Mouse (Mus musculus): ENCODE measurements around the gene Rnf26.
"Not testable (repeated sequence)": the region's sequence is repeated elsewhere in the genome, so short reads cannot be mapped to it uniquely, and the experiment has no call there.

Rnf26 gene

GRCm38 (mm10) chr9:44125026-44125425 is 11.7 kb upstream of the Rnf26 start:
- DNase-seq, result no peak

- no peak for DNase-seq
Observed at GRCm38 (mm10) chr9:44124317-44124716, 11.0 kb upstream of the Rnf26 start.

DNA sequence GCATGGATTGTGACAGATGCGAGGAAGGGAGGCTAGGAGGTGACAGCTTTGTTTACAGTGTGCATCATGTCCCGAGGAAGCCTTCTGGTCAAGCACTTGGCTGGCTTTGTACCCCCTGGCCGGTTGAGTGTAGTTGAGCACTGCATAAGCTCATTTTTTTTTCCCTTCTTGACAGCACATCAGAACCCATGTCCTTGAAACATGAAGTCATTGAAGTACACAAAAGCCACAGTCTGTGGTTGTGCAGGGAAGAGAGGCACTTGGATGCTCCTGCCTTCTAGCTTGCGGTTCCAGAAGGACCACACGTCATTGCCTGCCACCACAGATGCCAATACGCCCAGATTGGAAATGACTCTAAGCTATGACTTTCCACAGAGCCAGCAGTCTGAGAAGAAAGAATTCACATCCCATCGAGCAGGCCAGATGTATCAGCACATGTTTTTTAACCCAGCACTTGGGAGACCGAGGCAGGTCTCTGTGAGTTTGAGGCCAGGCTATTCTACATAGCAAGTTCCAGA is 6.7 kb upstream of the Rnf26 start:
- DNase-seq, result no peak

DNA sequence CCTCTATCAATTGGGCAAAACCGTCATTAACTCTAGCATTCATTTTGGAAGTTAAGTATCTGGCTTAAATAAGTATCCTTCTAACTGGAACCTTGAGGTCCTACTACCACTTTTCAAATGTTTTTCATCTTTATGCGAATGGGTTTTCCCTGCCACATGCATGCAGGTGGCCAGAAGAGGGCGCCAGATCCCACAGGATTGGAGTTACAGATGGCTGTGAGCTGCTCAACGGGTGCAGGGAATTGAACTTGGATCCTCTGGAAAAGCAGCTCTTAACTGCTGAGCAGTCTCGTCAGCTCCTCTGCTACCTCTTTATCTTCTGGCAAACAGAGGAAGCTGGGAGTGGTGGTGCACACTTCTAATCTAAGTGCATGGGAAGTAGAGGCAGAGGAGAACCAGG is 5.7 kb upstream of the Rnf26 start:
- peak; percentile 53 for DNase-seq

- DNase-seq, result no peak
Observed at GRCm38 (mm10) chr9:44116182-44116581, 2.9 kb upstream of the Rnf26 start.

DNA sequence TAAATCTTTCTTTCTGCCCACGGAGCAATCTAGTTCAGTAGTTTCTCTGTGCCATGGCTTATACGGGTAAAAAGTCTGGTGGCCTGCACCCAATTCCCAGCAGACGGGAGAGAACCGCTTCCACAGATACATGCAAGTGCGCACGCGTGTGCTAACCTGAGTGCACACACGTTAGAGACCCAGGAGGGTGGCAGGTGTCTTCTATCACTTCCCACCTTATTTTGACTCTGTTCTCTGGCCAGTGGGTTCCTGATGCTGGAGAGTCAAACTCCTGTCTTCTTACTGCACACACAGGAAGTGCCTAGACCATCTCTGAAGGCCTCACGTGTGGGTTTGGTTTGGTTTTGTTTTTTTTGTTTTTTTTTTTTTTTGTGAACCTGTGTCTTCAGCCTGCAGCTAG is 2.3 kb upstream of the Rnf26 start:
- no peak for DNase-seq

- no peak for DNase-seq
Observed at GRCm38 (mm10) chr9:44114453-44114852, 1.1 kb upstream of the Rnf26 start.

DNA sequence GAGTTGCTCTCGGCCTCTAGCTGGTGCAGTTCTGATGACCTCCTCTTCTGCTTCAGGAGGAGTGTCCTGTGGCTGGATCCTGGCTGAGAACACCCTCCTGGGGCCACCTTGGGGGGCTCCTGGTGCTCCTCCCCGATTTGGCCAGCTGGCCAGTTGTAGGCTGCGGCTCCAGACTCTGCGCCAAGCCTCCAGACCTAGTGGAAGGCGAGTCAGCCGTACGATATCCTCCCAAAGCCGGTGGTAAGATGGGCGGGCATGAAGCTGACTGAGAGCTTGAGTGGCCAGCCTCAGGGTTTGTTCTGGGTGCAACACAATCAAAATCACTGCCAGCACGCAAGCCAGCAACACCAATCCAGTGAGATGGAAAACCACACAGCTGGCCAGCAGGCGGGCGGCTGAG is 1.4 kb downstream of the Rnf26 start:
- not testable (repeated sequence) for DNase-seq

DNA sequence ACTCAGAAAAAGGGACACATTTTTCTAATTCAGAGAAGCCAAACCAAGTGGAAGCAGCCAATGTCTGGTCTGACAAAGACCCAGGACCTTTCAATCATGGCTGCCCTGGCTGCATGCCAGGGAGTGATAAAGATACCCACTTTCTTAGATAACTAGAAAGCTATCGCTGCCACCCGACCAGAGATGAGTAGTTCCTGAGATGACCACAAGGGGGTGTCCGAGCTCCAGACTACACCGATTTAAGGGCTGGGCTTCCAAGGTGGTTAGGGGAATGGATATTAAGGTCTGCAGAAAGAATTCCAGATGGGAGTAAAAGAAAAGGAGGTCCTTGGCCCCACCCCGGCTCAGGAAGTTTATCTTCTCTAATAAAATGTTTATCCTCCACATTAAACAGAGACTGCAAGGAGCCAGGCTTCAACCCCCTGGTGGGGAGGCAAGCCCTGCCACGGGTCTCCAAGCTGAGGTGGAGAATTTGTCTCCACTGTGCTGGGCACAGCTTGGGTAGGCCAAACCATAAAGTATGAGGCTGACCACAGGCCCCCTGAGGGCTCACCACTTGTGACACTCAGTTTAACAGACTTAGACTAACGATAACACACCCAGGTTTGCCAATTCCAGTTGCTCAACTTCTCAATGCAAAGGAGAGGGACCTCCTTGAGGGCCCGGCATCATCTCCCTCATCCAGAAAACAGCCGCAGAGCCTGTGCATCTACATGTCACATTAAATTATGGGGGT is 3.8 kb downstream of the Rnf26 start:
- DNase-seq, result peak; percentile 82

DNA sequence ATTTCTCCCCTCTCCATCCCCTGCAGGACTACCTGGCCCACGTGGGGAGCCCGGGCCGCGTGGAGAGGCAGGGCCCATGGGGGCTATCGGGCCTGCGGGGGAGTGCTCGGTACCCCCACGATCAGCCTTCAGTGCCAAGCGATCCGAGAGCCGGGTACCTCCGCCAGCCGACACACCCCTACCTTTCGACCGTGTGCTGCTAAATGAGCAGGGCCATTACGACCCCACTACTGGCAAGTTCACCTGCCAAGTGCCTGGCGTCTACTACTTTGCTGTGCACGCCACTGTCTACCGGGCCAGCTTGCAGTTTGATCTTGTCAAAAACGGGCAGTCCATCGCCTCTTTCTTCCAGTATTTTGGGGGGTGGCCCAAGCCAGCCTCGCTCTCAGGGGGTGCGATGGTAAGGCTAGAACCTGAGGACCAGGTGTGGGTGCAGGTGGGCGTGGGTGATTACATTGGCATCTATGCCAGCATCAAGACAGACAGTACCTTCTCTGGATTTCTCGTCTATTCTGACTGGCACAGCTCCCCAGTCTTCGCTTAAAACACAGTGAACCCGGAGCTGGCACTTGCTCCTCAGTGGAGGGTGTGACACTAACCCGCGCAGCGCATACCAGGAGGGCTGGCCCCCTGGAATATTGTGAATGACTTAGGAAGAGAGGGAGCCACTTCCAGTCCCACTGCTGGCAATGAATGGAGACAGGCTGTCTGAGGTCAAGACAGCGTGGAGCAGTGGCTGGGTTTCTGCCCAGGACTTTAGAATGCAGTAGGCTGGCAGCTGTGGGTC is 4.9 kb downstream of the Rnf26 start:
- no peak for DNase-seq

DNA sequence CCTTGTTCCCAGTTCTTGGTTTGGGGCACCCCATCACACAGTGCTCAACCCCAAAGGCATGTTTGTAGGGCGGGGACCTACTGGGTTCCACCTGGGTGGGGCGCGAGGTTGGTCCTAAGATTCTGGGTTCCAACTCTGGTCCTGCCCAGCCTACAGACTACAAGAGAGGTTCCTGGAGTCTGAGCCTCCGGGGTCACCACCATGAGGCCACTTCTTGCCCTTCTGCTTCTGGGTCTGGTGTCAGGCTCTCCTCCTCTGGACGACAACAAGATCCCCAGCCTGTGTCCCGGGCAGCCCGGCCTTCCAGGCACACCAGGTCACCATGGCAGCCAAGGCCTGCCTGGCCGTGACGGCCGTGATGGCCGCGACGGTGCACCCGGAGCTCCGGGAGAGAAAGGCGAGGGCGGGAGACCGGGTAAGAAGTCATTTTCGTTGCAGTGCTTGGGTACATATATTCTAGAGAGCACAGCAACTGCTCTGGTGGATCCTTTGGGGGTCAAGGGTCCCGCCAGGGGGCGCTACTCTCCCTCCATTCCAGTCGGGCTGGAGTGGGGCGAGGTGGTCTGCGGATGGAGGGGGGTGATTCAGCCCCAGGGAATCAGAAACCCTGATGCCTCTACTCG is 5.6 kb downstream of the Rnf26 start:
- no peak for DNase-seq

DNA sequence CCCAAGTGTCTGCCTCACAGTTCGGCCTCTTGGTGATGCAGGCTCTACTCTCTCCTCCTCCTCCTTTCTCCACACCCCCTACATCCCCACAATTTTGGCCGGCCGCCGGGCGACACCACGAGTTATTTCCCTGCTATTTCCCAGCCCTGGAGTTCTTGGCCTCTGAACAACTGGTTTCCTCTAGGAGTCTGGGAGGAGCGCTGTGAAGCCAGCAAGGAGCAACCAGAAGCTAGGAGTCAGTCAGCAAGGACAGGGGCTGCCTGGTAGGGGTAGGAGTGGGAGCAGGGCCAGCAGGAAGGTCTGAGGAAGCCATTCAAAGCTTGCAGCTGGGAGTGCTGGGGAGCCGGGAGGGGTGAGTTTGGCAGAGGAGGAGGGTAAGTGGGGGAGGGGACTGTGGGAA is 6.2 kb downstream of the Rnf26 start, which contains the start of gene C1qtnf5:
C1qtnf5 (plus strand) TSS at position 136 of the 400 bp plus-strand sequence.
- DNase-seq, result peak; percentile 73

DNA sequence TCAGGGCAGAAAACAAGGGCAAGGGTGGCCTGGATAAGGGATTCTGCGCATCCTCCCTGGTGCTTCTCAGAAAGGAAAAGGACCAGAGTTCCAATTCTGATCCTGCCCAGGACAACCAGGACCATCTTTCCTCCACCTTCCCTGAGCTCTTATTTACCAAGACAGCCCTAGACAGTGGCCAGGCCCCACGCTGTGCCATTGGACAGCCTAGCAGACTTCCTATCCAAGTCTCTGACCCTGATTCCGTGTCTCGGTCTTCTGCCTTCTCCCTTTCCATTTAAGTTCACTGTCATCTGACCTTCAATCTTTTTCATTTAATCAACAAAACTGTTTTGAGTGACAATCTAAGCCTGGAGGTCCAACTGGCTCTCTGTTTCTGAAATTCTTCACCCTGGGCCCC is 6.7 kb downstream of the Rnf26 start:
- no peak for DNase-seq

DNA sequence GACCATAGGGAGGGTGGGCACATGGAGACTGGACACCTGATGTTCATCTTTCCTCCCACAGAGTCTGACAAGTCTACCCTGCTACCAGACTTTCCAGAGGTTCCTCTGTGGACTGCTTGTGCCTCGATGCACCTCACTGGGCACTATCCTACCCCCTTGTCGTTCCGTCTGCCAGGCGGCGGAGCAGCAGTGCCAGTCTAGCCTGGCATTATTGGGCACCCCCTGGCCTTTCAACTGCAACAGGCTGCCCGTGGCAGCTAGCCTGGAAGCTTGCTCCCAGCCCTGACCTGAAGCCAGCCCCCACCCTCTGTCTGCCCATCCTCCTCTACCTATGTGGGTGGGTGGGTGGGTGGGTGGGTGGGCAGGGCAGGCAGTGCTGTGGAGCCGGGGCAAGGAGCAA is 7.1 kb downstream of the Rnf26 start:
- no peak for DNase-seq

- DNase-seq, result no peak
Observed at GRCm38 (mm10) chr9:44105781-44106180, 7.5 kb downstream of the Rnf26 start.

- DNase-seq, result no peak
Observed at GRCm38 (mm10) chr9:44104881-44105280, 8.4 kb downstream of the Rnf26 start.

- no peak for DNase-seq
Observed at GRCm38 (mm10) chr9:44101490-44101889, 11.8 kb downstream of the Rnf26 start, which contains the start of gene Mfrp. Gene Mfrp, plus strand, starts transcription at chr9:44101729.

GRCm38 (mm10) chr9:44096536-44096935 is 16.8 kb downstream of the Rnf26 start:
- DNase-seq, result peak; percentile 56

DNA sequence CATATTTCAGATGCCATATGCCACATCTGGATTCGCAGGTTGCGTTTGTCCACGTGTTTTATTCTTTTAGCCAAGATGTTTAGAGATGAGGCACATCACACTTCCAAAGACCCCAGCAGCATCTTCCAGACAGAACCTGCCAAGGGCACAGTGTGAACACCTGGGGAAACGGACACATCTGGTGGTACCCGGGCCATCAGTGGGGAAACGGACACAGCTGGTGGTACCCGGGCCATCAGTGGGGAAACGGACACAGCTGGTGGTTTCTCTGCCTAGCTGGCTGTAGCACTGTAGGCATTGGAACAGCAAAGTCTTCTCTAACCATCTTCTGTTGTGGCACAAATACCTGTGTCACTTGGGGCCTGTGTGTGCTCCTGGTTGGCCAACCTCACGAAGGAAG is 17.5 kb downstream of the Rnf26 start:
- no peak for DNase-seq

- no peak for DNase-seq
Observed at GRCm38 (mm10) chr9:44094737-44095136, 18.6 kb downstream of the Rnf26 start.

- peak; percentile 81 for DNase-seq
Observed at GRCm38 (mm10) chr9:44093612-44094503, 19.5 kb downstream of the Rnf26 start.

GRCm38 (mm10) chr9:44088877-44089608 is 24.3 kb downstream of the Rnf26 start:
- no peak for DNase-seq

All from kidney, adult 18-20 months (tissue).